Mouse (Mus musculus) cerebellum, postnatal 14 days (tissue): ENCODE results near the gene Ston1.

Experiments used
- DNase-seq, 2 experiments: peaks; one replicate each; pipeline ENCODE4 v3.0.0; 2021; ENCODE audit warnings: mixed read lengths in 2 of 2

The Ston1 gene

GRCm38 (mm10) chr17:88675310-88676309 lies 78.1 kb downstream of the Ston1 start:
- no peak for DNase-seq

- DNase-seq = peak; percentile 41 to 47
These were observed 90.7 kb downstream of the Ston1 start for GRCm38 (mm10) chr17:88688226-88688625.

- no peak for DNase-seq
These were observed 99.3 kb downstream of the Ston1 start for GRCm38 (mm10) chr17:88696656-88697333.

DNA sequence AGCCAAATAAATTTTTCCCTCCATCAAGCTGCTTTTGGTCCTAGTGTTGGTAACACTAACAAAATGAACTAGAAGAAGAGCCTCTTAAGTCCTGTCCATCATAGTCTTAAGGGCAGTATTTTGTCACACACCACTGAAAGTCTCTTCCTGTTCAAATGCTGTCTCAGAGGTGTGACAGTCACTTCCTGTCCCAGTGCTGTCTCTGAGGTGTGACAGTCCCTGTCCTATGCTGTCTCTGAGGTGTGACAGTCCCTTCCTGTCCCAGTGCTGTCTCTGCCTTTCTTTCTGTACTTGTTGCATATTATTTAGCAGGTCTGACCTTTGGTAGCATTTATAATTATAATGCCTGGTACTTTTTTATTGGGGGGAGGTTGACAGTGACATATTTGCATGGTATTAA lies 103.4 kb downstream of the Ston1 start:
- DNase-seq = no peak

DNA sequence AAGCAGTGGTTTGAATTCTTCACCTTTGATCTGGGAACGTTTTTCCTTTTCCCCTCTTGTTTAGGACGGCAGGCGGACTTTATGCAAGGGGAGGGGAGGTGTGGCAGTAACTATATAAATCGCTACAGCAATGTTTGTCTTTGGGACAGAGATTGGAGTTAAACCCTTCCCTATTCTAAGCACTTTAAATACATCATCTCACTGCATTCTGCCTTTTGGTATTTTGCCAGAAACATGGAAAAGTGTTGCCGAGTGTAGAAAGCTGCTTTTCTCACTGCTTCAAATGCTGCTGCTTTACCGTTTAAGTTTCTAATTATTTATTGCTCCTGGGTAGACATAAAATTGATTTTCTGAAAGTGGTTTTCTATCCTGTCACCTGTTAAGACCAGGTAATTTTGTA lies 104.9 kb downstream of the Ston1 start:
- no peak for DNase-seq

GRCm38 (mm10) chr17:88703112-88703511 lies 105.6 kb downstream of the Ston1 start:
- no peak for DNase-seq

DNA sequence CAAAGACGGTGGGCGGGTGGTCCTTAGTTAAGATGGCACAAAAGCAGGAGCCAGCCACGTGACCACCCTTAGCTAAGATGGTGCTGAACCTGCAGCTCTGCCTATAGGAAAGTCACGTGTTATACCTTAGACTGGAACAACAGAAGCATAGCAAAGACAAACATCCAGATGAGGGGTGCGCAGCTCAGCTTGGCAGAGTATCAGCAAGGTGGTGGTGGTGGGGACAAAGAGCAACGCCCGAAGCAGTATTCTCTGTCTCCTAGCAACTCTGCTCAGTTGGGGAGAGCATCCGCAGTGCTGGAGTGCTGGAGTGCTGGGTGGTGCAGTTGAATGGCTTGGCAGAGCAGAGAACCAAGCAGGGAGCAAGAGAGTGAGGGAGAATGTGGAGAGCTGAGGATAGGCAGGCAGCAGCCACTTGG lies 108.8 kb downstream of the Ston1 start:
- no peak for DNase-seq
